Mouse (Mus musculus) E14TG2a.4 (cell line): ENCODE measurements around the gene Nr4a1.

ENCODE experiments used
- CTCF ChIP-seq: conservative IDR thresholded peaks from 2 replicates; pipeline ENCODE4 v1.5.1; 2014; ENCODE audit warnings: low read length
- NANOG ChIP-seq: IDR thresholded peaks from 2 replicates; pipeline ENCODE4 v1.6.1; 2014; ENCODE audit warnings: borderline replicate concordance, low read length, mixed read lengths

- no peak for TF ChIP-seq CTCF
- TF ChIP-seq NANOG: no peak
These were observed 28.4 kb downstream of the Nr4a1 start for GRCm38 (mm10) chr15:101282471-101282870.
